Comparison of ENCODE assay signal across 7 mouse cellular contexts in genomic region chr15:84856006-84856995, GRCm38 (mm10). TPM values are rescaled to one million over a fixed set of nuclear protein-coding genes. Genes with fewer than 3 reads are reported as not detected.
DNase-seq lines count a peak whose midpoint lies in the region; ATAC-seq and TF ChIP-seq lines count a peak whose summit lies in the region.

Gene Phf21b, minus strand, starts transcription at chr15:84856049.

- 0 out of 2 replicates have a peak, but pooled peaks cover 4% of the 10 kb centered on the region for H3K27me3 ChIP-seq in intestine, postnatal 0 days (replicated peaks; ENCODE audit: control insufficient read depth, insufficient read depth, low read length)
- H3K27me3 ChIP-seq in limb, embryonic 12.5 days, result peaks cover 22% of the 10 kb centered on the region
- no peaks in the 10 kb centered on the region for H3K27me3 ChIP-seq in midbrain, embryonic 14.5 days (ENCODE audit: control insufficient read depth, insufficient read depth, low read length)

- H3K4me1 ChIP-seq in intestine, postnatal 0 days (replicated peaks; ENCODE audit: control insufficient read depth, insufficient read depth, low read length), result 0 out of 2 replicates have a peak, but pooled peaks cover 6% of the 10 kb centered on the region
- peaks cover 34% of the 10 kb centered on the region for H3K4me1 ChIP-seq in limb, embryonic 12.5 days (replicated peaks)
- peaks cover 25% of the 10 kb centered on the region for H3K4me1 ChIP-seq in midbrain, embryonic 14.5 days (ENCODE audit: control insufficient read depth, insufficient read depth, low read length)

- peak within 1 kb of the TSS; percentile 71 for H3K4me3 ChIP-seq in intestine, postnatal 0 days (ENCODE audit: low read depth, low read length)
- peak within 1 kb of the TSS; percentile 71 for H3K4me3 ChIP-seq in limb, embryonic 12.5 days (replicated peaks)
- peak within 1 kb of the TSS; percentile 67 for H3K4me3 ChIP-seq in midbrain, embryonic 14.5 days (replicated peaks; ENCODE audit: low read depth, low read length)

- DNase-seq in adrenal gland, adult 8-10 months, result peak; percentile 77
- DNase-seq in embryo, embryonic 10.5 days (ENCODE audit: low spot score), result peak; percentile 94
- peak; percentile 6 for DNase-seq in gonadal fat pad, adult 2 months (ENCODE audit: low read depth)
- peak; percentile 96 for DNase-seq in midbrain, embryonic 14.5 days
- peak; percentile 68 to 76 for DNase-seq in spleen, adult 18-20 months

- WGBS in intestine, postnatal 0 days, result 0% methylated on average over 60 of the region's 76 CpGs
- under 1% methylated on average over 59 of the region's 76 CpGs for WGBS in limb, embryonic 12.5 days
- WGBS in midbrain, embryonic 14.5 days, result under 1% methylated on average over 73 of the region's 76 CpGs

- H3K4me2 ChIP-seq in intestine, postnatal 0 days (replicated peaks; ENCODE audit: low read depth), result peak within 1 kb of the TSS; percentile 100
- peak within 1 kb of the TSS; percentile 100 for H3K4me2 ChIP-seq in limb, embryonic 12.5 days
- peak within 1 kb of the TSS; percentile 71 for H3K4me2 ChIP-seq in midbrain, embryonic 14.5 days (ENCODE audit: low read length)

- H3K36me3 ChIP-seq in intestine, postnatal 0 days (ENCODE audit: control insufficient read depth, insufficient read depth), result no peaks in the 10 kb centered on the region
- no peaks in the 10 kb centered on the region for H3K36me3 ChIP-seq in limb, embryonic 12.5 days
- H3K36me3 ChIP-seq in midbrain, embryonic 14.5 days (ENCODE audit: control insufficient read depth, insufficient read depth, low read length), result no peaks in the 10 kb centered on the region

- no peak for TF ChIP-seq CTCF in intestine, postnatal 0 days (IDR thresholded peaks at IDR 0.05; ENCODE audit: low read depth)

- peak; percentile 66 for ATAC-seq in intestine, postnatal 0 days
- ATAC-seq in limb, embryonic 12.5 days (ENCODE audit: insufficient number of reproducible peaks, insufficient read depth, low FRiP score, low TSS enrichment, low read depth), result peak; percentile 35; the same call in 1 of the 2 replicates
- ATAC-seq in midbrain, embryonic 14.5 days (ENCODE audit: low FRiP score, low TSS enrichment), result peak; percentile 77

- H3K27ac ChIP-seq in intestine, postnatal 0 days (ENCODE audit: low read depth, low read length), result peak within 1 kb of the TSS; percentile 62
- peak within 1 kb of the TSS; percentile 94 for H3K27ac ChIP-seq in limb, embryonic 12.5 days
- H3K27ac ChIP-seq in midbrain, embryonic 14.5 days (replicated peaks; ENCODE audit: low read depth, low read length), result peak within 1 kb of the TSS; percentile 91

- peak within 1 kb of the TSS; percentile 52 for H3K9ac ChIP-seq in intestine, postnatal 0 days (ENCODE audit: low read depth, low read length)
- H3K9ac ChIP-seq in limb, embryonic 12.5 days (replicated peaks), result peak within 1 kb of the TSS; percentile 81
- peak within 1 kb of the TSS; percentile 77 for H3K9ac ChIP-seq in midbrain, embryonic 14.5 days (replicated peaks; ENCODE audit: low read length)

- H3K9me3 ChIP-seq in intestine, postnatal 0 days (ENCODE audit: control insufficient read depth), result no peaks in the 10 kb centered on the region
- no peaks in the 10 kb centered on the region for H3K9me3 ChIP-seq in limb, embryonic 12.5 days
- H3K9me3 ChIP-seq in midbrain, embryonic 14.5 days (ENCODE audit: control insufficient read depth, low read length), result no peaks in the 10 kb centered on the region

RNA-seq across cellular contexts. Expression of gene Phf21b, which starts in this region (rescaled TPM):
- total RNA-seq in adrenal gland, adult 8-10 months (2022), result 1 to 10 TPM; 4.4 to 5.7 (median 4.9) TPM
- 1.5 and 2.8 TPM in 2 replicates for polyA plus RNA-seq in gonadal fat pad, adult 2 months (2012; rRNA removed)
- polyA plus RNA-seq in intestine, postnatal 0 days (2015; fragmentation: Nextera tagmentation; extraction: Ambion mirVana), result 0.38 and 0.48 TPM in 2 replicates
- 0.84 and 2.0 TPM in 2 replicates for polyA plus RNA-seq in limb, embryonic 12.5 days (2016; fragmentation: Nextera tagmentation; extraction: Ambion mirVana)
- polyA plus RNA-seq in midbrain, embryonic 14.5 days (2014; fragmentation: Nextera tagmentation; extraction: Ambion mirVana), result 21.7 and 27.4 TPM in 2 replicates

Comparison
In these comparisons a context has a peak if more than half of its experiments do, and no peak if none do; other contexts are left out.
1. Peak in every context shown above with its lines: DNase-seq, ATAC-seq, H3K4me3 ChIP-seq and H3K27ac ChIP-seq.
2. Peak in ATAC-seq, H3K4me3 ChIP-seq, H3K27ac ChIP-seq, H3K9ac ChIP-seq and H3K4me2 ChIP-seq in intestine, postnatal 0 days; RNA of the gene not detected or under 1 TPM.
3. DNase-seq: peak in every context shown above with its lines; median percentile 96 in midbrain, embryonic 14.5 days; 94 in embryo, embryonic 10.5 days; 77 in adrenal gland, adult 8-10 months; 72 in spleen, adult 18-20 months; 6 in gonadal fat pad, adult 2 months.